Mouse (Mus musculus) gastrocnemius, adult 2 months (tissue): Measurements from ENCODE around the gene Scaf8. TPM values are rescaled to one million over a fixed set of nuclear protein-coding genes. Genes with fewer than 3 reads are reported as not detected.
"Not testable (repeated sequence)": the region's sequence is repeated elsewhere in the genome, so short reads cannot be mapped to it uniquely, and the experiment has no call there.

ENCODE experiments used
- DNase-seq: peaks from one replicate; pipeline ENCODE4 v3.0.0; 2022
- H3K27ac ChIP-seq: fragments of 200-600 bp; 2 replicates; pipeline ENCODE4 v1.8.1; 2022; ENCODE audit warnings: mild to moderate bottlenecking
- H3K4me3 ChIP-seq: fragments of 200-600 bp; 2 replicates; pipeline ENCODE4 v1.8.1; 2022; ENCODE audit warnings: mild to moderate bottlenecking, moderate library complexity
- CTCF ChIP-seq: fragments of 200-600 bp; IDR thresholded peaks from 2 replicates; pipeline ENCODE4 v1.8.1; 2022; ENCODE audit warnings: antibody characterized with exemption, mild to moderate bottlenecking, moderate library complexity
- intact Hi-C: fragments of 180-260 bp; cut with DNase I; formaldehyde crosslinking; loops from one replicate; pipeline ENCODE4 v1.15.1; 2025
- total RNA-seq, 2 experiments: library from RNA; stranded (reverse); gene quantifications; 2 replicates each; pipeline ENCODE4 v1.2.3; 2021

Scaf8 gene
- total RNA-seq, 2 experiments from 2014 or later, result 22.6 to 25.2 TPM

DNA sequence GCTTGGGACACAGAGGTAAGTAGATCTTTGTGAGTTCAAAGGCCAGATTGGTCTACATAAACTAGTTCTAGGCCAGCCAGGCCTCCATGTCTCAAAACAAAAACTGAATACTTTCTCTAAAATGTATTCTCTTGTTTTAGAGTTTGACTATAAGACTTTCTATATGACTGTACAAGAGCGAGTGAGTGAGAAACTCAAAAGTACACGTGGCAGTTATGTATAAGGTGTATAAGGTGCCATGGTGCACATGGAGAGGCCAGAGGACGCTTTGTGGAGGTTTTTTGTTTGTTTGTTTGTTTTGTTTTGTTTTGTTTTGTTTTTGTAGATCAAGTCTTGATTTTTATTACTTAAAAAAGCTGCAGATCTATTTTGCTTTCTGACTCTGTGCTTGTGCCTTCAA, 15.0 kb downstream of the Scaf8 start:
- DNase-seq, result no peak
- intact Hi-C loops, result no loop called here
- no peak overlapping the region for H3K27ac ChIP-seq
- H3K4me3 ChIP-seq, result no peak overlapping the region
- no peak for TF ChIP-seq CTCF

DNA sequence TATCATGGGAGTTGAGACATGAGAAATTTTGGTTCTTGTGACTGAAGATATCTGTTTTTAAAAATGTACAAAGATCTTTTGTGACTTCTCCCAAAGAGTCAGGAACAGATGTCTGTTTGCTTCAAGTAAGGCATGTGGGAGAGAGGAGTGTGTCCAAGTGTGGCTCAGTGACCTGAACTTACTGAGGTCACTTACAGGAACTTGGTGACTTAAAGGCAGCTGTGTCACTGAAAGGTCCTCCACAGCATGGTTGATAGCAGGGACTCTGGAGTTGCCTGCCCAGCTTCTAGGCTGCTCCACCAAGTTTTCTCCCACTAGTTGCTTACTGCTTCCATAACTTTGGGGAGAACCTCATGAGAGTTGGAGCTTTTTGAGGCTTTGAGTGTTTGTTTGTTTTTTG, 20.6 kb downstream of the Scaf8 start:
- no peak for DNase-seq
- no peak for TF ChIP-seq CTCF
- Histone ChIP-seq H3K4me3 (no peak overlapping the region), H3K27ac (no peak overlapping the region)
- intact Hi-C loops, result no loop called here

- intact Hi-C loops, result no loop called here
- H3K4me3 ChIP-seq, result no peak overlapping the region
- H3K27ac ChIP-seq, result no peak overlapping the region
- DNase-seq, result no peak
- TF ChIP-seq CTCF, result no peak
Measured at GRCm38 (mm10) chr17:3136127-3136526, 21.4 kb downstream of the Scaf8 start.

DNA sequence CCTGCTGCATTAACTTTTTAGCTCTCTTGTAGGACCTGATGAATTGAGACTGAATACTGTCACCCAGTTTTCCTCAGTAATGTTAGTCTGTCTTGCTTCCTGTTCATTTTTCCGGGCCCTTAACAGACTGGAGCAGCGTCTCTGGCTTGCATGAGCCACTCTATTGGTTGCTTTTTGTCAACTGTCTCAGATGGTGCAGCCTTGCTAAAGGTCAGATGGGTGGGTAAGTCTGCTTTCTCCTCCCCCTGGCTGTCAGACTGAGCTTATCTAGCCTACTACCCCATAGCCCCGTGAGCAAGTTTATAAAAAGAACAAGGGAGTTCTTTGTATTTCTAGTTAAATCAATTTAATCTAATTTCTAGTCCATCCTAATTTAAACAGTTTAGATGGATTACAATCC, 23.6 kb downstream of the Scaf8 start:
- no peak for DNase-seq
- H3K27ac ChIP-seq, result no peak overlapping the region
- TF ChIP-seq CTCF, result no peak
- intact Hi-C loops, result no loop called here
- H3K4me3 ChIP-seq, result no peak overlapping the region

DNA sequence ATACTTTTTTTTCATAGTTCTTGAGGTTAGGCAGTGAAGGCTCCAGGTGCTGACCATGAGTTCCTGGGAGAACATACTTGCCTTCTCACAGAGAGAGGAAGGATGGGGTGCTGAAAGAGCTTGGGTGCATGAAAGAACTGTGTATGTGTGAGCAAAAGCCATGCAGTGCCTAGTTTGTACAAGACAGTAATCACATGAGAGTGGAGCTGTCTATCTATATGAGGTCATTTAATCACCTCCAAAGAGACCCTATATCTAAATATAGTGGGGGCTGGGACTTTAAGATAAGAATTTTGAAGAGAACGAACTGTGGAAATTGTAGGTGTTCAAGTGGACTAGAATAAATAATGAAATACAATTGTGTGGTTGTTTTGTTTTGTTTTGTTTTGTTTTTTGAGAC, 25.3 kb downstream of the Scaf8 start:
- DNase-seq, result no peak
- intact Hi-C loops, result no loop called here
- Histone ChIP-seq H3K4me3 (no peak overlapping the region), H3K27ac (no peak overlapping the region)
- no peak for TF ChIP-seq CTCF

DNA sequence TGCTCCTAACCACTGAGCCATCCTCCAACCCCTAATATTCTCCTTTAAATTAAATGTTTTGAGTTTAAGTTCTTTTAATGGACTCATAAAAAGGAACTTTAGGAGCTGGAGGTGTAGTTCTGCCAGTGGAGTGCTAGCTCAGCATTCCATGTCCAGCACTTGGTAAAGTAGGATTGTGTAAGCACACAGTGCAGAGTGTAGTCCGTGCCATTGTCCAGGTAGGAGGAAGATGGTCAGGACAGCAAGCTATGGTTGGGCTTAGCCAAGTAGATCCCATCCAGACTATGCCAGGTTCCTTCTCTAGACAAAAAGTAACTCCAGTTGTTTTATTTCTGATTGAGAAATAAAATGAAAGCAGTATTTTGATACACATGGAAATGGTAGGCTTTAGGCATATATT, 34.1 kb downstream of the Scaf8 start:
- DNase-seq, result no peak
- TF ChIP-seq CTCF, result no peak
- intact Hi-C loops, result no loop called here
- H3K27ac ChIP-seq, result no peak overlapping the region
- H3K4me3 ChIP-seq, result no peak overlapping the region

DNA sequence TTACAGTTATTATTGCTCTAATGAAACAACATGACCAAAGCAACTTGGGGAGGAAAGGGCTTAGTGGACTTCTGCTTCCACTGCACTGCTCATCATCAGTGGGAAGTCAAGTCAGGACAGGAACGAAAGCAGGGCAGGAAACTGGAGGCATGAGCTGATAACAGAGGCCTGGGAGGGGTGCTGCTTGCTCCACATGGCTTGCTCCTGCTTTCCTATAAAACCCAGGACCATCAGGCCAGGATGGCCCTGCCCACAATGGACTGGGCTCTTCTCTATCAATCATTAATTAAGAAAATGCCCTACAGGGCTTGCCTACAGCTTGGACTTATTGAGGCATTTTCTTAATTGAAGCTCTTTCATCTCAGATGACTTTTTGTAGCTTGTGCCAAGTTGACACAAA, 34.8 kb downstream of the Scaf8 start:
- Histone ChIP-seq H3K4me3 (no peak overlapping the region), H3K27ac (no peak overlapping the region)
- no peak for DNase-seq
- intact Hi-C loops, result no loop called here
- TF ChIP-seq CTCF, result no peak

- intact Hi-C loops, DNase-seq, H3K27ac ChIP-seq: not testable (repeated sequence)
Measured at GRCm38 (mm10) chr17:3150701-3151100, 35.9 kb downstream of the Scaf8 start.

DNA sequence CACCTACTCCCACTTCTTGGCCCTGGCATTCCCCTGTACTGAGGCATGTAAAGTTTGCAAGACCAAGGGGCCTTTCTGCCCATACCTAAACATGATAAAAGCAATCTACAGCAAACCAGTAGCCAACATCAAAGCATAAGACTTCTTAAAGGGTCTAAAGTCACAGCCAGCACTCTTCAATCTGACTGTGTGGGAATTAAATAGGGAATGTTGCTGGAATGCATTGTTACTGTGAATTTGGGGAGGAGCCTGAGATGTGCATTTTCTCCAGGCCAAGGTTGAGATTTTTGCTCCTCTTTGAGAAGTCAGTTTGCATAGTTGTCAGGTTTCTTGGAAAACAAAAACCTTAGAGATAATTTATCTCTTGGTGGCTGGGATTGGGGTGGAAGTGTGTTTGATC, 36.4 kb downstream of the Scaf8 start:
- no peak overlapping the region for H3K27ac ChIP-seq
- no peak for TF ChIP-seq CTCF

More at GRCm38 (mm10) chr17:3150701-3151100, 35.9 kb downstream of the Scaf8 start:
- H3K4me3 ChIP-seq, result not testable (repeated sequence)

GRCm38 (mm10) chr17:3156176-3156575, 41.4 kb downstream of the Scaf8 start:
- H3K27ac ChIP-seq, H3K4me3 ChIP-seq, DNase-seq: not testable (repeated sequence)
- intact Hi-C loops, result loop anchor here (5.0 kb wide), 1 partner anchor 39 kb away; no protein-coding TSS in a partner anchor

More for the DNA sequence above, 36.4 kb downstream of the Scaf8 start:
- intact Hi-C loops, result no loop called here
- DNase-seq, result no peak
- no peak overlapping the region for H3K4me3 ChIP-seq

GRCm38 (mm10) chr17:3157016-3157415, 42.2 kb downstream of the Scaf8 start:
- H3K27ac ChIP-seq, result no peak overlapping the region
- no peak for TF ChIP-seq CTCF
- no peak overlapping the region for H3K4me3 ChIP-seq
- DNase-seq, result no peak
- intact Hi-C loops, result loop anchor here (5.0 kb wide), 1 partner anchor 40 kb away; no protein-coding TSS in a partner anchor

- TF ChIP-seq CTCF, result no peak
- peak; percentile 70 for DNase-seq
- Histone ChIP-seq H3K4me3 (no peak overlapping the region), H3K27ac (peak overlapping the region; percentile 17; the same call in 1 of the 2 replicates)
- intact Hi-C loops, result no loop called here
Measured at GRCm38 (mm10) chr17:3162905-3163304, 48.1 kb downstream of the Scaf8 start.

DNA sequence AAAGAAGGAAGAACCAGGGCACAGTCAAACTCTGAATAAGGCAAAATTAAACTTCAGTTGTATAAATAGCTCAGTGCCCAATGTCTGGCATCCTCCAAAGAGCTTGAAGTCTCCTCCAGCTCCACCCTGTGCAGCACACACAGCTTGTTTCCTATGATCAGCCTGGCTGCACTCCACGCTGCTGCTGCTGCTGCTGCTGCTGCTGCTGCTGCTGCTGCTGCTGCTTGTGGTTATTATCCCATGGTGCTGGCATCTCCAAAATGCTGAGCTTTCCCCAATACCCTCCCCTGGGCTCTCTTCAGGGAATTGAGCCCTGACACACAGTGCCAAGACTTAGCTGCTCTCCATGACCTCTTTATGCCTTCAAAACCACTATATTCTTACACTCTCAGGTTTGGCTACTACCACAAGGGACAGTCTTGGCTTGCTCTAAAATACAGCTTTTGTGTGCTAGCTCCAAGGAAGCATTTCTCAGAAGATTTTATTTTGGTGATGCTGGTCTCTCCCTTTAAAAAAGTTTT, 65.7 kb downstream of the Scaf8 start:
- DNase-seq, H3K27ac ChIP-seq, H3K4me3 ChIP-seq, intact Hi-C loops: not testable (repeated sequence)

- H3K4me3 ChIP-seq, DNase-seq, intact Hi-C loops, H3K27ac ChIP-seq: not testable (repeated sequence)
Measured at GRCm38 (mm10) chr17:3195483-3195882, 80.7 kb downstream of the Scaf8 start.
